Mouse (Mus musculus) right cerebral cortex, postnatal 4 days (tissue): Measurements from ENCODE around the gene Vmn1r51.
"Not testable (repeated sequence)": the region's sequence is repeated elsewhere in the genome, so short reads cannot be mapped to it uniquely, and the experiment has no call there.

Experiments
- DNase-seq: peaks from one replicate; pipeline ENCODE4 v3.0.0-alpha.2; 2022

Gene Vmn1r51

DNA sequence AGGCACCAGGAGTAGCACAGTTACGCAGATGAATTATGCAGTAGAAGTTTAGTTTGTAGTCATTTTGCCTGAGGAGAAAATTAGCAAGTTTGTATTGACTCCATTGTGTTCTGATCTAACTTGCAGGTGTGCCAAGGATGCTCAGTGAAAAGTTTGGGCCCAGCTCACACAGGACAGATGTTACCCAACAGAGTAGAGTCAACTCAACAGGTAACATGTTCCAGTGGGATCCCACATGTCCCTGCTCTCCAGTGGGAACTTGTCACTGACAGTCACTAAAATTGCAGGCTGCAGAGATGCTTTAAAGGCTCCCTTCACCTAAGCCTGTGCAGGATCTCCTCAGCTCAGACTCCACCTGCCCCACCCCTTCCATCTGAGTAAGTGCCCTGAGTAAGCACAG is at the start of gene Vmn1r51:
Gene Vmn1r51, plus strand, starts transcription at position 301 of the 400 bp plus-strand sequence.
- not testable (repeated sequence) for DNase-seq

DNA sequence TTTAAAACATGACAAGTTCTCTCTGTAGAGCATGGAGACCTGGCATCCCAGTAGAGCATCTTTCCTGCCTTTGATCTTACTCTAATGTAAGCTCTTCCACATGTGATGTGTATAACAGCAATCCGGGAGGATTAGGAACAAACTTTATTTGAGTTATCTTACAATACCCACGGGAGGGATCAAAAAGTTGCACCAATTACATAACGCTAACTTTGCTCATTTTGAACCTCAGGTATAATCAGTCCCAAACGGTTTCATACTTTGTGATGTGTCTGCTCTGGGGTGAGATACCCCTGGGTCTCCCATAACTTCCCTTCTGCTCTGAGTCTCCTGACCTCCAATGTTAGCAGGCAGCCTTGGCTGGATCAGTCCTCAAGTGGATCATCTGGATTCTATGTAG is 44.0 kb upstream of the Vmn1r51 start, which contains the start of gene Vmn1r49:
Gene Vmn1r49, minus strand, starts transcription at position 101 of the 400 bp plus-strand sequence.
- DNase-seq = no peak

DNA sequence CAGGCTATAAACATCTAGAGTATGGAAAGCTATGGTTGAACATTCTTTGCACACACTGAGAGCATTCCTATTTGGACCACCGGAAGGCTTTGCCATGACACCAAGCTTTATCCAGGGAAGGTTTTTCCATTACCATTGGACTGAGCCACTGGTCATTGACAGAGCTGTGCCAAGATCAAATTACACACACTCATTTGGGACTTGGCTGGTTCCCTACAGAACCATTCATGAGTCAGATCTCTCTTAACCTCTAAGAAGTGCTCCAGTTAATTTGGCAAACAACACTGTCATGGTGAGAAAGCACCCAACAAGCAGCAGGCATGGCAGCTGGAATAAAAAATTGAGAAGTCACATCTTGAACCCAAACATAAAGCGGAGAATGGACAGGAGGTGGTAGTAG is 21.8 kb upstream of the Vmn1r51 start:
- no peak for DNase-seq

DNA sequence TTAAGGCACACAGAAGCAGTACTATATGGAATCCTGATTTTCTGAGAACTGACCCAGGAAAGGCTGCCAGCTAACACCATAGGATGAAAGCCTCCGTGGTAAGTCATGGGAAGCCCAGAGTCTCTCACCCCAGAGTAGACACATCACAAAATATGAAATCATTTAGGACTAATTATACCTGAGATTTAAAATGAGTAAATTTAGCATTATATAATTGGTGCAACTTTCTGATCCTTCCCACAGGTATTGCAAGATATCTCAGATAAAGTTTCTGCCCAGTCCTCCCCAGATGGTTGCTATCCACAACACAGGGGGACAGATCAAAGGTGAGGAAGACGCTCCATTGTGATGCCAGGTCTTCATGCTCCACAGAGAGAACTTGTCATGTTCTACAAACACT is 21.3 kb upstream of the Vmn1r51 start, which contains the start of gene Vmn1r50:
Gene Vmn1r50, plus strand, starts transcription at position 301 of the 400 bp plus-strand sequence.
- DNase-seq = no peak

DNA sequence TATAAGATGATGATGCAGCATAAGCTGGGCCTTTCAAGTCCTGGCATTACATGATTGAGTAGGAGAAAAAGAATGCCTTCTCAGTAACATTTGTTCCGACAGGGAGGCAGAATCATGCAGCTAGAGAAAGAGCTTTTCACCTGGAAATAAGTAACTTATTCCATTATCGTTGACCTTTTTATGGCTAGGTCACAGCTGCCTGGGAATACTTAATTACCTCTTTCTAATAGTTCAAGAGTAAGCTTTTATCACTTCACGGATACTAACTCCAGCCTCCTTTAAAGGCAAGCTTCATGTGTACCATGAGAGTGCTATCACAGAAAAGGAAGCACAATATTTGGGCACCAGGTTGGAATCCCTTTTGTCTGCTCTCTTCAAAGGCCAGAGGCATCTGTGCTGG is 37.7 kb downstream of the Vmn1r51 start:
- no peak for DNase-seq

DNA sequence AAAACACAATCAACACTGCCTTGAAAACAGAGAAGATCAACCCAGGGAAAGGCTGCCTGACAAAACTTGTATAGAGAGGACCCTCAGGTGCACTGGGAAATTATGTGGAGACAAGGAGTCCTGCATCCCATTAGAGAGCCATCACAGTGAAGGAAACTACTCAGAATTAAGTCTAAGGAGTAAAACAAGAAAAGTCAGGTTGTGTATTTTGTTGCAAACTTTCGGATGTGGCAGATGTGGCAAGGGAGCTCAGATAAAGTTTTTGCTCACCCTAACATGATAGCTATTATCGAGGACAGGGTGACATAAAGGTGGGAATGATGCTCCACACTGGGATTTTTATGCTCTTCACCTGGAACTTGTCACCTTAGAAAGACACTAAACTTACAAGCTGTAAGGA is 52.1 kb downstream of the Vmn1r51 start, which contains the start of gene Vmn1r52:
Gene Vmn1r52, plus strand, starts transcription at position 301 of the 400 bp plus-strand sequence.
- DNase-seq = no peak
